Mouse (Mus musculus) neural tube, embryonic 11.5 days (tissue): ENCODE measurements around the gene Bag3. TPM values are rescaled to one million over a fixed set of nuclear protein-coding genes. Genes with fewer than 3 reads are reported as not detected.

Source experiments
- ATAC-seq: fragments of 200-750 bp; cut with Nextera tagmentation; 2 replicates; pipeline ENCODE4 v1.8.0; 2017; ENCODE audit warnings: moderate number of reproducible peaks, mild to moderate bottlenecking, moderate TSS enrichment, moderate library complexity; ENCODE audit not compliant: insufficient read depth, low FRiP score, low TSS enrichment
- DNase-seq: peaks from one replicate; pipeline ENCODE4 v3.0.0-alpha.2; 2015; ENCODE audit warnings: low spot score
- H3K27ac ChIP-seq: fragments of 300-500 bp; sonication (generic); 2 replicates; pipeline ENCODE4 v1.5.1; 2014; ENCODE audit warnings: low read depth, mild to moderate bottlenecking, low read length
- H3K27me3 ChIP-seq: fragments of 300-500 bp; sonication (generic); 2 replicates; pipeline ENCODE4 v1.6.1; 2014; ENCODE audit warnings: mild to moderate bottlenecking, low read length, mixed read lengths; ENCODE audit not compliant: control insufficient read depth, insufficient read depth
- H3K36me3 ChIP-seq: fragments of 300-500 bp; sonication (generic); 2 replicates; pipeline ENCODE4 v1.6.1; 2014; ENCODE audit warnings: mild to moderate bottlenecking, low read length, moderate library complexity, mixed read lengths; ENCODE audit not compliant: control insufficient read depth, insufficient read depth
- H3K4me1 ChIP-seq: fragments of 300-500 bp; sonication (generic); 2 replicates; pipeline ENCODE4 v1.6.1; 2014; ENCODE audit warnings: low read length, mixed read lengths; ENCODE audit not compliant: control insufficient read depth, insufficient read depth
- H3K4me2 ChIP-seq: fragments of 300-500 bp; sonication (generic); 2 replicates; pipeline ENCODE4 v1.6.1; 2014; ENCODE audit warnings: low read depth, mild to moderate bottlenecking, moderate library complexity
- H3K4me3 ChIP-seq: fragments of 300-500 bp; sonication (generic); 2 replicates; pipeline ENCODE4 v1.5.1; 2014; ENCODE audit warnings: low read depth, low read length
- H3K9ac ChIP-seq: fragments of 300-500 bp; sonication (generic); 2 replicates; pipeline ENCODE4 v1.6.1; 2014; ENCODE audit warnings: mild to moderate bottlenecking, low read length
- H3K9me3 ChIP-seq: fragments of 300-500 bp; sonication (generic); 2 replicates; pipeline ENCODE4 v1.6.1; 2016; ENCODE audit warnings: low read length; ENCODE audit not compliant: control insufficient read depth
- WGBS: fragments of 180-500 bp; shearing (Covaris S2); extraction: QIAGEN DNeasy Blood & Tissue Kit; methylation state at CpG from one replicate; pipeline ENCODE4 v1.1.7; 2014; 5-methylcytosine and 5-hydroxymethylcytosine counted together
- polyA plus RNA-seq: library from polyadenylated mRNA; unstranded; fragments of >200 nt; fragmentation: Nextera tagmentation; extraction: Ambion mirVana; gene quantifications from 2 replicates; pipeline ENCODE4 v1.2.1, GENCODE M21; 2014

Gene Bag3
- polyA plus RNA-seq, 1 experiment from 2014 or later, result 6.0 TPM

DNA sequence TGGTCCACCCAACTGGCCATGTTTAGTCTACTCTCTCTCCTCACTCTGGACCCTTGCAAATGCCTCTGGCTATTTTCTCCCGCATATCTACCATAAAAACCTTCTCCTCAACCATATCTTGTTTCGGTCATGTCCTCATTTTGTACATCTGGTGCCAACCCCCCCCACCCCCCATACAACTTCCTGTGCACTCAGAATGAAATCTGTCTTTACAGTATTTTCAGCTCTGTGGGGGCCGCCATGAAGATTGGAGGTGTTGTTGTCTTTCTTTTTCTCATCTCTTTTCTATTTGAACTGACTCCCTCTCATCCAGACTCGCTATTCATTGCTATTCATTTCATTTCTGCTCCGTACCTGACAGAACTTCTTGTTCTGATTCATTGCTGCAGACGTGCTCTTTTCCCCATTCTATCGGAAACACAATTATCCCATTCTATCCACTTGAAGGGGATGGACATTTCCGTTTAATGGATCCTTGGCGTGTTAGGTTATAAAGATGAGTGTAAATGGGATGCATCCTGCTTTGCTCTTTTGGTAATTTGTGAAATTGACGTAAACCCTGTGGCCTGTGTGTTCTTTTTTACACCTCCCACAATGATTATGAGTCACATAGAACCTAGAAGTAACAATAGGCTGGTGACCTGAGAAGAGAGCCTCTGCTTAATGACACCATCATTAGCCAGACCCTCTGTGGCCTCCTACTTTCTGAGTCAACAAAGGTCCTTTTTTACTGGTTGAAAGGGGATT, 55.0 kb downstream of the Bag3 start:
- WGBS, result 47% methylated on average over 10 of the region's 10 CpGs
- no peak for ATAC-seq
- H3K4me1 ChIP-seq, result no peaks in the 10 kb centered on the region
- H3K27me3 ChIP-seq, result no peaks in the 10 kb centered on the region
- DNase-seq, result no peak
- no peaks in the 10 kb centered on the region for H3K9me3 ChIP-seq
- H3K9ac ChIP-seq, result no peak overlapping the region
- H3K4me2 ChIP-seq, result no peak overlapping the region
- H3K36me3 ChIP-seq, result no peaks in the 10 kb centered on the region
- H3K4me3 ChIP-seq, result no peak overlapping the region
- no peak overlapping the region for H3K27ac ChIP-seq

GRCm38 (mm10) chr7:128579381-128579780, 56.0 kb downstream of the Bag3 start:
- WGBS, result 71% methylated on average over 2 of the region's 2 CpGs
- no peaks in the 10 kb centered on the region for H3K27me3 ChIP-seq
- no peaks in the 10 kb centered on the region for H3K4me1 ChIP-seq
- H3K36me3 ChIP-seq, result no peaks in the 10 kb centered on the region
- no peak overlapping the region for H3K27ac ChIP-seq
- DNase-seq (no peak), ATAC-seq (no peak)
- no peak overlapping the region for H3K4me2 ChIP-seq
- H3K9me3 ChIP-seq, result no peaks in the 10 kb centered on the region
- no peak overlapping the region for H3K4me3 ChIP-seq
- H3K9ac ChIP-seq, result no peak overlapping the region

DNA sequence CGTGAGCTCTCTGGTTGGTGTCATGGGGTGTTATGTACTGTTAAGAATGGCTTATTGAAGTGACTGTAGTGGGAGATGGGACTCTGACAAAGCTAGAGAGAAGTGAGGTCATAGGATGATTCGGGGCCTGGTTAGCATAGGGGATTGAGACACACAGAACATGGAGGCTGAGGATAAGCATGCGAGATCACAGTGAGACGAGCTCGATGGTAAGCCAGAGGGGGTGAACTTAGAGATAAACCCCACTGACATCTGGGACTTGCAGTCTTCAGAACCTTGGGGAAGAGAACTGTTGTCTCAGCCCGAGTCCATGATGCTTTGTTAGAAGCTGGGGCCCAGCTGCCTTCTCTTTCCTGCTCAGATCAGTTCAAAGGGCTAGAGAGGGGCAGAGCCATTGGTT, 56.9 kb downstream of the Bag3 start:
- H3K4me1 ChIP-seq, result no peaks in the 10 kb centered on the region
- 93% methylated on average over 6 of the region's 6 CpGs for WGBS
- H3K27me3 ChIP-seq, result no peaks in the 10 kb centered on the region
- DNase-seq, result no peak
- no peak overlapping the region for H3K4me2 ChIP-seq
- H3K36me3 ChIP-seq, result no peaks in the 10 kb centered on the region
- no peak overlapping the region for H3K9ac ChIP-seq
- no peaks in the 10 kb centered on the region for H3K9me3 ChIP-seq
- no peak for ATAC-seq
- H3K4me3 ChIP-seq, result no peak overlapping the region
- H3K27ac ChIP-seq, result no peak overlapping the region

GRCm38 (mm10) chr7:128581864-128582484, 58.6 kb downstream of the Bag3 start:
- H3K4me2 ChIP-seq, result no peak overlapping the region
- no peak for ATAC-seq
- WGBS, result 81% methylated on average over 14 of the region's 15 CpGs
- H3K4me3 ChIP-seq, result no peak overlapping the region
- H3K27ac ChIP-seq, result no peak overlapping the region
- H3K9me3 ChIP-seq, result no peaks in the 10 kb centered on the region
- H3K9ac ChIP-seq, result no peak overlapping the region
- H3K36me3 ChIP-seq, result no peaks in the 10 kb centered on the region
- DNase-seq, result no peak
- H3K4me1 ChIP-seq, result no peaks in the 10 kb centered on the region
- no peaks in the 10 kb centered on the region for H3K27me3 ChIP-seq

GRCm38 (mm10) chr7:128583213-128583948, 60.0 kb downstream of the Bag3 start:
- H3K9ac ChIP-seq, result no peak overlapping the region
- no peaks in the 10 kb centered on the region for H3K36me3 ChIP-seq
- H3K9me3 ChIP-seq, result no peaks in the 10 kb centered on the region
- no peak overlapping the region for H3K27ac ChIP-seq
- ATAC-seq (no peak), DNase-seq (no peak)
- H3K4me1 ChIP-seq, result no peaks in the 10 kb centered on the region
- no peak overlapping the region for H3K4me3 ChIP-seq
- 84% methylated on average over 6 of the region's 6 CpGs for WGBS
- no peaks in the 10 kb centered on the region for H3K27me3 ChIP-seq
- no peak overlapping the region for H3K4me2 ChIP-seq

- no peak overlapping the region for H3K9ac ChIP-seq
- DNase-seq, result no peak
- WGBS, result 79% methylated on average over 4 of the region's 4 CpGs
Measured at GRCm38 (mm10) chr7:128587334-128587933, 64.0 kb downstream of the Bag3 start.

DNA sequence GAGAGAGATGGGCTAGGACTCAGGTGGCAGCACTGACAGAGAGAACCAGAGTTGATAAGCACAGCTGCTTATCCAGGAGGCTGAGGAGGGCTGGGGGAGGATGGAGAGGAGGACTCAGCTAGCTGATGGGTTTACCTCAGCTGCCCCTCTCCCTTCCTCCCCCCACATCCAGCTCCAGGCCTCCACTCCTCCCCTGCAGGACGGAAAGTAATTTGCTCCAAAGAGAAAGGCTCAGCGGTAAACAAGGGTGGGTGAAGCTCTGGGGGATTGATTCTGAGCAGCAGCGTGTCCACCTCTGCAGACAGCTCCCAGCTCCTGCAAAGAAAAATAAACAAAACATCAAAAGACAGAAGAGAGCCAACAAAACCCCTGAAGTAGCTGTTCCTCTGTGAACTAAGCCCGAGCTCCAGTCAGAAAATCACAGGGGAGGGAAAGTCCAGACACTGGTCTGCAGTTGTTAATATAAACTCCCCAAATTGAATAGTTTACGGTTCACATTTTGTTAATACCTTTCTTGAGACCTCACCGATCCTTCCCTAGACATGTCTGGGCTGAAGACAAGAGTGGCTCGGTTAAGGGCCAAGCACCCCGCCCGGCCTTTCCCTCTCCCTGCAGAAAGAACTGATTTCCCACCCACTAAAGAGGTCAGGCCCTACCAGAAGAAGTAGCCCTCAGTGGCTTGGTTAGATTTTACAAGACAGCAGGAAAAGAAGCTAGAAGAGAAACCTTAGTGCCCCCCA, 68.1 kb downstream of the Bag3 start:
- Histone ChIP-seq H3K27ac (peak overlapping the region; percentile 67), H3K36me3 (no peaks in the 10 kb centered on the region), H3K4me3 (no peak overlapping the region), H3K4me1 (peaks cover 9% of the 10 kb centered on the region; the same call in 1 of the 2 replicates), H3K27me3 (no peaks in the 10 kb centered on the region), H3K4me2 (no peak overlapping the region), H3K9ac (0 out of 2 replicates have a peak overlapping the region, but pooled peaks have one; percentile 23), H3K9me3 (no peaks in the 10 kb centered on the region)
- ATAC-seq (0 out of 2 replicates have a peak, but pooled peaks have one; percentile 38), DNase-seq (peak; percentile 59)
- 7% methylated on average over 9 of the region's 9 CpGs for WGBS

More at GRCm38 (mm10) chr7:128587334-128587933, 64.0 kb downstream of the Bag3 start:
- no peaks in the 10 kb centered on the region for H3K27me3 ChIP-seq
- 0 out of 2 replicates have a peak, but pooled peaks cover 3% of the 10 kb centered on the region for H3K4me1 ChIP-seq
- H3K4me3 ChIP-seq, result no peak overlapping the region
- no peaks in the 10 kb centered on the region for H3K9me3 ChIP-seq
- no peaks in the 10 kb centered on the region for H3K36me3 ChIP-seq
- no peak overlapping the region for H3K27ac ChIP-seq
- ATAC-seq, result no peak
- H3K4me2 ChIP-seq, result no peak overlapping the region
